Mouse (Mus musculus): ENCODE measurements around the gene Znhit1.
A peak's percentile ranks its signal among the peaks of the same experiment; 100 is the strongest.
"Not testable (repeated sequence)": the region's sequence is repeated elsewhere in the genome, so short reads cannot be mapped to it uniquely, and the experiment has no call there.

Znhit1 gene

GRCm38 (mm10) chr5:136953015-136953414 lies 34.8 kb downstream of the Znhit1 start, which contains the start of gene Fis1:
TSS of gene Fis1 (plus strand) at chr5:136953275.
- peak; percentile 95 for DNase-seq (ENCODE audit: low read depth, low spot score)

- DNase-seq (ENCODE audit: low read depth, low spot score), result no peak
Measured at GRCm38 (mm10) chr5:136952153-136952552, 35.7 kb downstream of the Znhit1 start.

- DNase-seq (ENCODE audit: low read depth, low spot score), result no peak
Measured at GRCm38 (mm10) chr5:136950521-136950920, 37.3 kb downstream of the Znhit1 start.

DNA sequence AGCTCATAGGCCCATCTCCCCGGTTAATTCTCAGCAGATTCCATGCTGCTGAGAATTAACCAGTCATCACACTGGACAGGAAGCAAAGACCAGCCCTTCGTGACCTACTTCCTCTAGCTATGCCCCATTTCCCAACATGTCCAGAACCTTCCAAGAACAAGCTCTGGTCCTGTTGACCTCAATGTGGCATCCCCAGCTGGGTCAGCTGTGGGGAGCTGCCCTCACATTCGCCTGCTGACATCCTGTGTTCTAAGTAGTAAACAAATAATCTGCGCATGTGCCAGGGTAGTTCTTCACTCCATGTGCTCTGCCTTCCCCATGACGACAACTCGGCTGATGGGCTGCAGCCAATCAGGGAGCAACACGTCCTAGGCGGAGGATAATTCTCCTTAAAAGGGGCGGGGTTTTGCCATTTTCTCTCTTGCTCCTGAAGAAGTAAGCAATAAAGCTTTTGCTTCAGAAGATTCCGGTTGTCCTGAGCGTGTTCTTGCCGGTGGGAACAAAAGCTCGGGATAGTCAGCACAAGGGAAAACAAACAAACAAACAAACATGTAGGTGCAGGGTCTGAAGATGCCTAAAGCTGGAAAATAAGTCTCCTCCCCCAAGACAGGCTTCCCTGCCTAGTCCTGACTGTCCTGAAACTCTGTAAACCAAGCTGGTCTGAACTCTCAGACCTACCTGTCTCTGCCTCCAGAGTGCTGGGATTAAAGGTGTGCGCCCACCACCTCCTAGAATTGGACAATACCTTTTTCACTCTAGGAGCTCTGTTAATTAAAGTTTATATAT lies 38.1 kb downstream of the Znhit1 start:
- DNase-seq (ENCODE audit: low read depth, low spot score), result not testable (repeated sequence)

- DNase-seq (ENCODE audit: low read depth, low spot score), result no peak
Measured at GRCm38 (mm10) chr5:136947874-136948273, 39.9 kb downstream of the Znhit1 start.

- DNase-seq (ENCODE audit: low read depth, low spot score), result no peak
Measured at GRCm38 (mm10) chr5:136945084-136945483, 42.7 kb downstream of the Znhit1 start.

DNA sequence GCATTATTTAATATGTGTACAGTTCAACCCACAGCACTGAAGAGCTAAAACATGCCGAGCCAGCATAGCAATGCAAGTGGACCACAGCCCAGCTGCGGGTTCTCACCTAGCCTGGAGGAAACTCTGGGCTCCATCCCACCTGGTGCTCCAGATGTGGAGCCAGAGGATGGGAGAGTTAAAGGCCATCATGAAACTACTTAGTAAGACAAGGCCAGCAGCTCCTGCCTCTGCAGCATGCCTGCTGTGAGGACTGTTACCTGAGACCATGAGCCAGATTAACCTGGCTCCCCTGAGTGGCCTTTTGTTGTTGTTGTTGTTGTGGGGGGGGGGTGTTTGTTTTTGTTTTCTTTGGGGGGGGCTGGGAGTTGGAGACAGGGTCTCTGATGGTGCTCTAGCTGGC lies 44.4 kb downstream of the Znhit1 start:
- no peak for DNase-seq (ENCODE audit: low read depth, low spot score)

- no peak for DNase-seq (ENCODE audit: low read depth, low spot score)
Measured at GRCm38 (mm10) chr5:136942781-136943180, 45.0 kb downstream of the Znhit1 start.

DNA sequence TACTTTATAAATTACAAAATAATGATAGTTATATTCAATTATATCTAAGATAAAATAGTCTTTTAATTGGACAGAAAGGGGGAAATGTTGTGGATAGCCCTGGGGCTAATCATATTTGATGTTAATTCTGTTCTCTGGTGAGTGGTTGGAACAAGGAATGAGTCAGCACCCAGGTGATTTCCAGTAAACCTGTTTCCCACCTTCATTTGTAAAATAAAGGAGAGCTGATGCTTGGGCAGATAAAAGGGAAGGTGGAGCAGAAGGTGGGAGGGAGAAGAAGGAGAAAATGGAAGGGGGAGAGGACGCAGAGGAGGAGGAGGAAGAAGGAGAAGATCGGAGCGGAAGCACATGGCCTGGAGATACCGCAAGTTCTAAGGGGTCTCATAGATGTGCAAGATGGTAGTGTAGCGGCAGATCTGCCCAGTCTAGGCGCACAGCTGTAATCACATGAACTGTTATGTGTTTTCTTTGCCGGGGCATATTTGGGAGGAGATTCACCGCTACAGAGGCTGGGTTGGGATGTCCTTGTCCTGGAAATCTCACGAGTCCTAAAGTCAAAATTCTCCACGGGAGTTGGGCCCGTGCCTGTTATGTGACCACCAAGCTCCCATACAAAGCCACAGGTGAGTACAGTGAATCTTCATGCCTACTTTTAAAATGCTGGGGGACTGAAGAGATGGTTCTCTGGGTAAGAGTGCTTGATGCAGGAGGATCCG lies 46.8 kb downstream of the Znhit1 start:
- DNase-seq (ENCODE audit: low read depth, low spot score), result no peak

DNA sequence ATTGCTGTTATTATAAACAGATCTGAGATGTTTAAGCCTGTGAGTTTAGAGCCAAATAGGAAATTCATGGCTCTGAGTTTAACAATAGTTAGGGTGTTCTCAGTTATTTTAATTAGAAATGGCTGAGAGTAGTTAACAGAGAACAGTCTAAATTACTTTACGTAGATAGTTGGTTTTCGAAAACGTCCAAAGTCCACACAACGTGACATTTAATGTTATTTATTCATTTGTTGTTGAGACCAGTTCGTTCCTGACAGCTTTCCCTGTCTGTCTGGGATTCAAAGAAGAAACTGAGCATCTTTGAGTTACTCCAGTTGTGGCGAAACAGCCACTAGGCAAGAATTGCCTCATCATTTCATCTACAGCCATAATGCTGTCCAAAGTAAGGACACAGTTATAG lies 47.8 kb downstream of the Znhit1 start:
- DNase-seq (ENCODE audit: low read depth, low spot score), result not testable (repeated sequence)

DNA sequence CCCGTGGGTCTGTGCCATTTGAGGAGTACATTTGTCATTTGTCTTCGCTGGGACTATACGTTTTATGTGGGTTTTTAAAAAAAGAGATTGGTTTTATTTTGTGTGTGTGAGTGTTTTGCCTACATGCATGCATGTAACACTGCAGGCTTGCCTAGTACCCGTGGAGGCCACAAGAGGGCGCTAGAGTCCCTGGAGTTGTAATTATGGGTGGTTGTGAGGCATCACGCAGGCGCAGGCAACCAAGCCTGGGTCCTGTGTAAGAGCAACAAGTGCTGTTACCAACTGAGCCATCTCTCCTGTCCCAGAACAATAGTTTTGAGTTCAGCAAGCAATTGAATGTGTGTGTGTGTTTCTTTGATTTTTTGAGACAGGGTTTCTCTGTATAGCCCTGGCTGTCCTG lies 48.5 kb downstream of the Znhit1 start:
- DNase-seq (ENCODE audit: low read depth, low spot score), result no peak

DNA sequence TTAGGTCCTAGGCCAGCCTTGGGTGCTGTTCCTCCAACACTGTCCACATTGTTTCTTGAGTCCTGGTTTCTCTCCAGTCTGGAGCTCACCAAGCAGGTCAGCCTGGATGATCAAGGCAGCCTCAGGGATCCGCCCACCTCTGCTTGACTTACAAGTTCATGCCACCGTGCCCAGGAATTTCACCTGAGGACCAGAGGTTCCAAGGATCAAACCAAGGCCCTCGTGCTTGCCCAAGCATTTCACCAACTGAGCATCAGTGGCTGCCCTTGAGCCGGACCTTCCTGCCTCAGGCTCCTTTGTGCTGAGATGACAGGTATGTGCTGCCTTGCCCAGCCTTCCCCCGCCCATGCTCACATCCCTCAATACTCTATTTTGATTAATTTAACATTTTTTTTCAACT lies 50.2 kb downstream of the Znhit1 start:
- no peak for DNase-seq (ENCODE audit: low read depth, low spot score)

- no peak for DNase-seq (ENCODE audit: low read depth, low spot score)
Measured at GRCm38 (mm10) chr5:136936750-136937149, 51.1 kb downstream of the Znhit1 start.

DNA sequence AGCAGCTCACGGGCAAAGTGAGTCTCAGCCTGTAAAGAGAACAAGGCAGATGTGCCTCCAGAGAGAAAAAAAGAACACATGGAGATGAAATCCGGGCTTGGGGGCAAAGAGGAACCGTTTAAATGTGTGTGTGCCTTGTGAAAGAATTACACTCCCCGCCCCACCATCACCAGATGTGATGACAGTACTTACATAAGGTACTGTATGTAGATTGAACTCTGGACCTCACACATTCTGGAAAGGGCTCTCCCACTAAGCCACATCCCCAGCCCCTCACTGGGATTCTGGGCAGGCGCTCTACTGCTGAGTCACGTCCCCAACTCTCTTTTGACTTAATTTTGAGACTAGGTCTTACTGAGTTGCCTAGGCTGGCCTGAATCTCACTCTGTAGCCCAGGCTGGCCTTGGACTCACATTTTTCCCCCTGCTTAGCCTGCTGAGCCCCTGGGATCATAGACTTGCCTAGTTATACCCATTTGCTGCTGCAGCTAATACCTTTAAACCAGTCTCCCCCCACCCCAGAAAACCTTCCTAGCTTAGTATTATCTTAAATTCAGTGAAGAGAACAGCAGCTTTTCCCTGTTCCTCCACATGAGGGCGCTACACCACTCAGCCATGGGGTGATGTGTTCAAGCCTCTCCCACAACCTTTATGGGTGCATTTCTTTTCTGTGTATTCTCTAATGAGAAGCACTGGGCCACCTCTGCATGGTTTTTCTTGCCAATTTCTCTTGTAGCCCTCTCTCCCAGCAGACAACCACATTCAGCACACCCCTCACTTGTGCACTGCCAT lies 51.7 kb downstream of the Znhit1 start:
- DNase-seq (ENCODE audit: low read depth, low spot score), result no peak

DNA sequence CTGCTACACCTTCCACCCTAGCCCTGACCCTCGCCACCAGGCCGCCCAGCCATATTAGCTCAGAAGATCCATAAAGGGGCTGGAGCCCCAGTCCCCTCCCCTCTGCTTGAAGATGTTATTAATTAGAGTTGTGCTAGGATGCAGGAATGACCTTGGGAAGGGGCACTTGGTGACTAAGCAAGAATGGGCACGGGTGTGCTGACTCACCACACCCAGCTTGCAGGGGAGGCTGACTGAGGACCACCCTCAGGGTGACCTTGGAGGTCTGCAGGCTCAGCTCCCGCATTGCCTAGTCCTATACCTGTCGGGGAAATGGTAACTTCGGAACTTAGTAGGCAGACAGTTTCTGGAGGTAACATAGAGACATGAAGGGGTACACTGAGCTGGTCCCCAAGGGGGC lies 53.9 kb downstream of the Znhit1 start:
- DNase-seq (ENCODE audit: low read depth, low spot score), result no peak

DNA sequence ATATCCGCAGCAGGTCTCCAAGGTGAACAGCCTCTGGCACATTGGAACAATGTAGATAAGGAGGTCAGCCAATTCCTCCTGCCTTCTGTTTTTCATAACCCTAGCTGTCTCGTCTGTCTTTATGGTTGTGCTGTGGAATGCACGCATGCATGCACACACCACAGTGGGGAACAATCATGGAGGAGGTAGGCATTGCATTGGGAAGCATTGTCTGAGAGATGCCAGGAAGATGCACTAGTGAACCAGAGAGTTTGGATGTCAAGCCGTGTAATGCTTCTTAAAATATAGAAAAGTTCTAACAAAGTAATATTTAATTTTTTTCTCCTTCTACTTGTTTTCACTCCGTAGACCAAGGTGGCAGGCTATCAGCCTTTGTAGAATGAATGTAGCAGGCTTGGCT lies 54.9 kb downstream of the Znhit1 start:
- DNase-seq (ENCODE audit: low read depth, low spot score), result no peak

Measured in skeletal muscle tissue, adult 2 months (tissue).